Mouse (Mus musculus) forebrain, embryonic 11.5 days (tissue): Measurements from ENCODE around the gene Spsb3. TPM values are rescaled to one million over a fixed set of nuclear protein-coding genes. Genes with fewer than 3 reads are reported as not detected.

Source experiments
- ATAC-seq: fragments of 200-750 bp; cut with Nextera tagmentation; replicated peaks from 2 replicates; pipeline ENCODE4 v1.8.0; 2017; ENCODE audit warnings: moderate TSS enrichment; ENCODE audit not compliant: low FRiP score
- DNase-seq: peaks from one replicate; pipeline ENCODE4 v3.0.0-alpha.2; 2017; ENCODE audit warnings: low spot score
- H3K27ac ChIP-seq: fragments of 300-500 bp; sonication (generic); 2 replicates; pipeline ENCODE4 v1.5.1; 2014; ENCODE audit warnings: low read depth, low read length
- H3K27me3 ChIP-seq: fragments of 300-500 bp; sonication (generic); 2 replicates; pipeline ENCODE4 v1.6.1; 2014; ENCODE audit warnings: mild to moderate bottlenecking, low read length, mixed read lengths; ENCODE audit not compliant: control insufficient read depth, insufficient read depth
- H3K36me3 ChIP-seq: fragments of 300-500 bp; sonication (generic); 2 replicates; pipeline ENCODE4 v1.6.1; 2014; ENCODE audit warnings: mild to moderate bottlenecking, low read length, moderate library complexity, mixed read lengths; ENCODE audit not compliant: control insufficient read depth, insufficient read depth
- H3K4me1 ChIP-seq: fragments of 300-500 bp; sonication (generic); replicated peaks from 2 replicates; pipeline ENCODE4 v1.6.1; 2014; ENCODE audit warnings: low read length, mixed read lengths; ENCODE audit not compliant: control insufficient read depth, insufficient read depth
- H3K4me2 ChIP-seq: fragments of 300-500 bp; sonication (generic); 2 replicates; pipeline ENCODE4 v1.6.1; 2014; ENCODE audit warnings: low read depth, mild to moderate bottlenecking, low read length, moderate library complexity, mixed read lengths; ENCODE audit not compliant: severe bottlenecking
- H3K4me3 ChIP-seq: fragments of 300-500 bp; sonication (generic); 2 replicates; pipeline ENCODE4 v1.5.1; 2014; ENCODE audit warnings: low read depth, low read length
- H3K9ac ChIP-seq: fragments of 300-500 bp; sonication (generic); 2 replicates; pipeline ENCODE4 v1.6.1; 2014; ENCODE audit warnings: low read length
- H3K9me3 ChIP-seq: fragments of 300-500 bp; sonication (generic); 2 replicates; pipeline ENCODE4 v1.6.1; 2016; ENCODE audit warnings: low read length, mixed read lengths; ENCODE audit not compliant: control insufficient read depth
- WGBS: fragments of 180-500 bp; shearing (Covaris S2); extraction: QIAGEN DNeasy Blood & Tissue Kit; methylation state at CpG from one replicate; pipeline ENCODE4 v1.1.7; 2014; 5-methylcytosine and 5-hydroxymethylcytosine counted together
- polyA plus RNA-seq: library from polyadenylated mRNA; unstranded; fragments of >200 nt; fragmentation: Nextera tagmentation; extraction: Ambion mirVana; gene quantifications from 2 replicates; pipeline ENCODE4 v1.2.1, GENCODE M21; 2014

The Spsb3 gene
- polyA plus RNA-seq, 1 experiment from 2014 or later = 44.7 TPM

DNA sequence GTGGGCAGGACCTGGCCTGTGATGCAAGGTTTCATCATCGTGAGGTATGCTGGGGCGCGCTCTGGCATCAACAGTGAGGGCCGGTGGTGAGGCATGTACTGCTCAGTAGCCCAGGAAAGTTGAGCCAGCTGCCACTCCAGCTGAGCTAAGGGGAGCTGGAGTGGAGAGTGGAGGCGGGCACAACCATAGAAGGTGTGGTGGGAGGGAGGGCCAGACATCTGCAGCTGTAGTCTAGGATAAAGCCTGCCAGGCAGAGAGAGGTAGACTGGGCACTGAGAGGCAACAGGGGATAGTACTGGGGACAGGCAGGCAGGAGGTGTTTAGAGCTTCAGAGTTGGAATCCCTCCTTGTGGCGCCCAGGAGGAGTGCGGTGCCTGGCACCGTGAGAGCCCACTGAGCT is 26.4 kb upstream of the Spsb3 start:
- no peak for ATAC-seq
- H3K9ac ChIP-seq = no peak overlapping the region

DNA sequence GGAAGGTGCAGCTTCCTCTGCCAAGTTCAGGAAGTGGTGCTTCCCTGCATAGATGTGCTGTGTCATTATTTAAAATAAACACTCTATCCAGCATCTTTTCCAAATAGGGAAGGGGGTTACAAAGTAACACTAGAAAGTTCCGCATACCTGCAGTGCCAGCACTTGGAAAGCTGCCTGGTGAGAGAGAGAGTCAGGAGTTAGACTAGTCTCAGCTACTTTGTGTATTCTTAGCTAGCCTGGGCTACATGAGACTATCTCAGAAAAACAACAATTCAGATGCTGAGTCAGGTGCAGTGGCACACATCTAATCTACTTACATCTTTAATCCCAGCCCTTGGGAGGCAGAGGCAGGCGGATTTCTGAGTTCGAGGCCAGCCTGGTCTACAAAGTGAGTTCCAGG is 24.7 kb upstream of the Spsb3 start:
- H3K36me3 ChIP-seq = no peaks in the 10 kb centered on the region
- H3K27me3 ChIP-seq = no peaks in the 10 kb centered on the region
- H3K9ac ChIP-seq = no peak overlapping the region
- 95% methylated on average over 3 of the region's 3 CpGs for WGBS
- H3K9me3 ChIP-seq = no peaks in the 10 kb centered on the region
- H3K4me3 ChIP-seq = no peak overlapping the region
- H3K4me1 ChIP-seq = no peaks in the 10 kb centered on the region
- DNase-seq (no peak), ATAC-seq (no peak)
- H3K27ac ChIP-seq = no peak overlapping the region
- H3K4me2 ChIP-seq = no peak overlapping the region

More for the DNA sequence above, 26.4 kb upstream of the Spsb3 start:
- Histone ChIP-seq H3K27ac (no peak overlapping the region), H3K36me3 (no peaks in the 10 kb centered on the region), H3K27me3 (no peaks in the 10 kb centered on the region), H3K4me1 (no peaks in the 10 kb centered on the region), H3K4me2 (no peak overlapping the region), H3K4me3 (no peak overlapping the region), H3K9me3 (no peaks in the 10 kb centered on the region)
- 92% methylated on average over 8 of the region's 8 CpGs for WGBS
- DNase-seq = peak; percentile 41

DNA sequence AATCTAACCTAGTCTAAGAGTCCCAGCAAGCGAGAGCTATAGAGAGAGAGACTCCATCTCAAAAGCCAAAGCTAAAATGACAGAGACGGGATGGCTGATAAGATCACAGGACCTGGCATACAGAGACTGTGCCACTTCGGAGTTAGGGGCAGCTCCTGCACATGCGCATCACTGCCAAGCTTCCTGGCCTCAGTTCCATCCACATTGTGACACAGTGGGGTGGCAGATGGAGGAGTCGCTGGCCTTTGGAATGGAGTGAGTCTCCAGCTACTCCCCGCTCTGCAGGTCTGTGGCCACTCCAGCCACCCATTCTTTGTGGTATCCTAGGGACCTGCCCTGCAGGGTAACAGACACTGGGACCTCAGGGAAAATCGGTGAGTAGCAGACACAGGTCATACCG is 20.7 kb upstream of the Spsb3 start, which contains the start of gene Igfals:
TSS of gene Igfals (plus strand) at position 222 of the 400 bp plus-strand sequence.
- no peak within 1 kb of the TSS for H3K4me3 ChIP-seq
- no peak within 1 kb of the TSS for H3K27ac ChIP-seq
- H3K36me3 ChIP-seq = no peaks in the 10 kb centered on the region
- no peak within 1 kb of the TSS for H3K9ac ChIP-seq
- peak; percentile 40 for DNase-seq
- H3K9me3 ChIP-seq = no peaks in the 10 kb centered on the region
- WGBS = 92% methylated on average over 8 of the region's 8 CpGs
- ATAC-seq = no peak
- H3K4me1 ChIP-seq = no peaks in the 10 kb centered on the region
- no peak within 1 kb of the TSS for H3K4me2 ChIP-seq
- H3K27me3 ChIP-seq = no peaks in the 10 kb centered on the region

DNA sequence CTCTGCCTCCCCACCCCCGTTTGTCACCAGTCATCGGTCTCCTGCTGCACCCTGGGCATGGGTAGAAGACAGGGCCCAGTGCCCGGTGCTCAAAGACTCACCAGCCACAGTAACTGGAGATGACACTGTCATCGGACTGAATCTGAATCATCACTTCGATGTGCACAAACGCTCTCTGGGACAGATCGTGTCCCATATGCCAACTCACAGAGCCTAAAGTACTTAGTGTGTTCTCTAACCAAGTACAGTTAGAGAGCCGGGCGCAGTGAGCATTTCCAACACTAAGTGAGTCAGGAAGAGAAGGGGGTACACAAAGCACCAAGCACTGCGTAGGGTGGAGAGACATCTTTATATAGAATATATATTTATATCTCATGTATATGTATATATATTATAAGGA is 18.5 kb upstream of the Spsb3 start:
- Histone ChIP-seq H3K36me3 (no peaks in the 10 kb centered on the region), H3K4me1 (no peaks in the 10 kb centered on the region), H3K9me3 (no peaks in the 10 kb centered on the region), H3K27ac (no peak overlapping the region), H3K27me3 (no peaks in the 10 kb centered on the region), H3K9ac (no peak overlapping the region), H3K4me2 (no peak overlapping the region), H3K4me3 (no peak overlapping the region)
- DNase-seq (no peak), ATAC-seq (no peak)
- WGBS = 93% methylated on average over 10 of the region's 10 CpGs

DNA sequence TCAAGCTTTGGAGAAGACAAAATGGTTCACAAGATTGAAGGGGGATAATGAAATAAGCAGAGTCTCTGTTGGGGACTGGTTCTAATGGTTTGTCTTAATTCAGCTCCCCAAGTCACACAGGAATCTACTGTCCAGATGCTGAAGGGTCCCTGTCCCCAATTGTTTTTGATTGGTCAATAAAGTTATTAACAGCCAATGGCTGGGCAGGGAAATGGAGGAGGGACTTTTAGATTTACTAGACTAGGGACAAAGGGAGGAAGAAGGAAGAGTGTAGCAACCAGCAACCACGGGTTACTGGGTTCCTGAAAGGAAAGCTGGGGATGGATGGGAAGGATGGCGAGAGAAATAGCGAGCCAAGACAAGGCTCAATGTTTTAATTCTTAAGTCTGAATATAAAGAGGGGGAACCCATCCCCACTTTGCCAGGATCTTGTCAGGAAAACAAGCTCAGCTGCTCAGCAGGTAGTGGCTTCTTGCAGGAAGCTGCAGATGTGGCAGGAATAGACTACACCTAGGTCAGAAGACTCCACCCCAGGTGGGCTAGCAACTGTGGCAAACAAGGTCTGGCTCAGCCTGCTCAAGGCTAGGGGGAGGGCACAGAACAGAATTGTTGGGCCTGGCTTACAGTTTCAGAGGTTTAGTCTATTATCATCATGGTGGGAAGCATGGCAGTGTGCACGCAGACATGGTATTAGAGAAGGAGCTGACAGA is 12.6 kb upstream of the Spsb3 start:
- no peaks in the 10 kb centered on the region for H3K36me3 ChIP-seq
- H3K9me3 ChIP-seq = no peaks in the 10 kb centered on the region
- H3K27ac ChIP-seq = no peak overlapping the region
- no peak overlapping the region for H3K4me2 ChIP-seq
- no peaks in the 10 kb centered on the region for H3K4me1 ChIP-seq
- no peaks in the 10 kb centered on the region for H3K27me3 ChIP-seq
- no peak overlapping the region for H3K4me3 ChIP-seq
- ATAC-seq (no peak), DNase-seq (no peak)
- WGBS = 47% methylated on average over 4 of the region's 4 CpGs
- H3K9ac ChIP-seq = no peak overlapping the region

DNA sequence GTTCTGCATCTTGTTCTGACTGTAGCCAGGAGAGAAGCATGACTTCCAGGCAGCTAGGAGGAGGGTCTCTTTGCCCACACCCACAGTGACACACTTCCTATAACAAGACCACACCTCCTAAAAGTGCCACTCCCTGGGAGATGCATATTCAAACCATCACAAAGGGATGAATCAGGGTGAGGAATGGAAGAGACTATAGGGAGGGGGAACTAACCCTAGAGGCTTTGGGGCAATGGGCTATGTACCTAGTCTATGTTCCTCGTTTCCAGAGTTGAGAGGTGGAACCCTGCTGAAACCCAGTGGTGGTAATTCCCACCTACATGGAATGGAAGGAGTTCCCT is 12.1 kb upstream of the Spsb3 start:
- no peak overlapping the region for H3K27ac ChIP-seq
- no peaks in the 10 kb centered on the region for H3K4me1 ChIP-seq
- DNase-seq (no peak), ATAC-seq (no peak)
- H3K4me2 ChIP-seq = no peak overlapping the region
- H3K36me3 ChIP-seq = no peaks in the 10 kb centered on the region
- no peak overlapping the region for H3K9ac ChIP-seq
- 81% methylated on average over 1 of the region's 1 CpGs for WGBS
- no peaks in the 10 kb centered on the region for H3K27me3 ChIP-seq
- H3K4me3 ChIP-seq = no peak overlapping the region
- no peaks in the 10 kb centered on the region for H3K9me3 ChIP-seq

DNA sequence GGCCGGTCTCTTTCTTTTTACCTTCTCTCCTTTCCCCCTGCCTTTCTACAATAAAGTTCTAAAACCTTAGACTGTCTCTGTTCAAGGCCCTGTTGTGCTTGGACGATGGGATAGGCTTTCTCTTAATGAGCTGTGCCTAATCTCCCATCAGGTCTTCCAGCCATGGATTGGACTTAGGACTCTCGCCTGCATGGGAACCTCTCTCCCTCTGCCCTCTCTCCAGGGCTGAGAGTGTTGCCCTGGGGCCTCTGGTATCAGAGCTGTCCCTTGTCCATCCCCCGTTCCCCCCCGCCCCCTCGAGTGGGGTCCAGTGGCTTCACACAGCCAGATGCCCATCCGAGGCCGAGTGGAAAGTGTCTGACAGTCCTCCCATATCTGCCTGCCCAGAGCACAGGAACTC is 11.5 kb upstream of the Spsb3 start:
- ATAC-seq (no peak), DNase-seq (no peak)
- H3K9ac ChIP-seq = no peak overlapping the region
- no peak overlapping the region for H3K27ac ChIP-seq
- no peaks in the 10 kb centered on the region for H3K9me3 ChIP-seq
- 82% methylated on average over 8 of the region's 8 CpGs for WGBS
- no peaks in the 10 kb centered on the region for H3K4me1 ChIP-seq
- no peaks in the 10 kb centered on the region for H3K36me3 ChIP-seq
- H3K27me3 ChIP-seq = no peaks in the 10 kb centered on the region
- H3K4me2 ChIP-seq = no peak overlapping the region
- H3K4me3 ChIP-seq = no peak overlapping the region

DNA sequence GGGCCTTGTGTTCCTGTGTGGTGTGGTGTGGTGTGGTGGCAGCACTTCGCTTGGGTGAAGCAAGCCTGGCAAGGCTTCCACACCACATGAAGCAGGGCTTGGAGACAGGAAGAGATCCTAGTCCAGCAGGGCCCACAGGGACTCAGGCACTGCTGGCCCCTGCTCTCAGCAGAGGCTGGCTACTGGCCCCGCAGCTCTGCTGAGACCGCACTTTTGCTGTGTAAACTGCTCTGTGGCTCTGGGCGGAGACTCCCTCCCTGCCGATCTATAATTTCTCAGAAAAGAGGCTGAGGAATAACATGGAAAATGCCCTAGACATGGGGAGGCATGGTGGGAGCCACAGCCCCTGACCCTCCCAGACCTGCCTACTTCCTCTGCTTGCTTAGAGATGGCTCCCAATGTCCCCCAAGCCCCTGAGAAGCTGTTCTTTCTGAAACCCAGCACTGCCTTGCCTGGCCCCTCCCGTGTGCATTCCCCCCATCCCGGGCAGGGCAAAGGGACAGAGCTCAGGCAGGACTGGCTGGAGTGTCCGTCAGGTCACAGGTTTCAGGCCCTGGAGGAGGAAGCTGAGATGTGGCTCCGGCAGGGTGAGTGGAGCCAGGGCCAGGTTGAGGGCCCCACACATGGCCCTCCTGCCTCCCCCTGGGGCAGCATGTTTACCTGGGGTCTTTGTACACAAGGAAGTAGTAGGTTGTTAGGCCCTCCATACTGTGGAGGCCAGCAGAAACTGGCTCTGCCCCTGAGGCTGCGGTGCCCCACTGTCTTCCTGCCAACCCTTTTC is 8.9 kb upstream of the Spsb3 start:
- ATAC-seq (no peak), DNase-seq (no peak)
- H3K9ac ChIP-seq = no peak overlapping the region
- no peak overlapping the region for H3K4me2 ChIP-seq
- WGBS = 69% methylated on average over 10 of the region's 10 CpGs
- no peak overlapping the region for H3K27ac ChIP-seq
- H3K27me3 ChIP-seq = no peaks in the 10 kb centered on the region
- H3K36me3 ChIP-seq = no peaks in the 10 kb centered on the region
- no peaks in the 10 kb centered on the region for H3K9me3 ChIP-seq
- no peak overlapping the region for H3K4me3 ChIP-seq
- H3K4me1 ChIP-seq = no peaks in the 10 kb centered on the region

DNA sequence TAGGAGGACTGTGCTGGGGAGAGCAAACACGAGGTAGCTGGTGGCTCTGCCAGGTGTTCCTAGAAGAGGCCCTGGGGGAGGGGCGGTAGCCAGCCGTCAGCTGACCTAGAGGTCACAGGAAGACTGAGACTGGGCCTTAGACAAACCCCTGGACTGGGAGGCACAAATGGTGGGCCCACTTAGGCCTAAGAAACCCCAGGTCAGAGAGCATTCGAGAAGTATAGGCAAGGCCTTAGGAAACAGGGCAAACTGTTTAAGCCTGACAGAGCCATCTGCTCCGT is 8.4 kb upstream of the Spsb3 start:
- H3K27ac ChIP-seq = no peak overlapping the region
- no peaks in the 10 kb centered on the region for H3K9me3 ChIP-seq
- ATAC-seq = no peak
- no peak for DNase-seq
- no peak overlapping the region for H3K4me3 ChIP-seq
- H3K4me1 ChIP-seq = no peaks in the 10 kb centered on the region
- H3K27me3 ChIP-seq = no peaks in the 10 kb centered on the region
- H3K4me2 ChIP-seq = no peak overlapping the region
- H3K36me3 ChIP-seq = no peaks in the 10 kb centered on the region
- no peak overlapping the region for H3K9ac ChIP-seq
- 40% methylated on average over 5 of the region's 5 CpGs for WGBS
